Mouse (Mus musculus): Measurements from ENCODE around the gene Scrt2. TPM values are rescaled to one million over a fixed set of nuclear protein-coding genes. Genes with fewer than 3 reads are reported as not detected.
"Not testable (repeated sequence)": the region's sequence is repeated elsewhere in the genome, so short reads cannot be mapped to it uniquely, and the experiment has no call there.

Scrt2 gene
- polyA plus RNA-seq, 1 experiment from 2014 or later = 9.2 TPM

- no peak overlapping the region for H3K4me3 ChIP-seq (replicated peaks)
- no peaks in the 10 kb centered on the region for H3K36me3 ChIP-seq
- peaks cover 12% of the 10 kb centered on the region; the same call in 1 of the 2 replicates for H3K4me1 ChIP-seq
- H3K27me3 ChIP-seq (replicated peaks) = 0 out of 2 replicates have a peak, but pooled peaks cover 7% of the 10 kb centered on the region
- 50% methylated on average over 22 of the region's 22 CpGs for WGBS
- ATAC-seq (ENCODE audit: low FRiP score) = 0 out of 2 replicates have a peak, but pooled peaks have one; percentile 29
- no peak overlapping the region for H3K27ac ChIP-seq (replicated peaks)
- H3K9ac ChIP-seq (replicated peaks) = no peak overlapping the region
- H3K4me2 ChIP-seq = no peak overlapping the region
- no peaks in the 10 kb centered on the region for H3K9me3 ChIP-seq (replicated peaks)
These were observed 24.7 kb upstream of the Scrt2 start for GRCm38 (mm10) chr2:152056368-152057251.

DNA sequence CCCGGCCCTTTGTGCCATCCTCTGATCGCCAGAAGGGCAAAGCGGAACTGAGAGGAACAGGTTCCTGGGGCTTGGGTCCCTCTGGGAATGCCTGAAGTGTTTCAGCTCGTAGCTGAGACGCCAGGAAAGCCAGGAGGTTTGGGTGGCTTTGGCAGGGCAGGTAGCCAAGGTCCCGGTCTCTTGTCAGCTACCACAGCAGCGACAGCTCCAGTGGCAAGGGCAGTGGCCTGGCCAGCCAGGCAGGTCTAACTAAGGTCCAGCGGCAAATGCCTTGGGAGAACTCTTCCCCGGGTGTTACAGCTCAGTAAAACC, 24.1 kb upstream of the Scrt2 start:
- no peak for ATAC-seq (ENCODE audit: low FRiP score)
- no peaks in the 10 kb centered on the region for H3K9me3 ChIP-seq (replicated peaks)
- peaks cover 8% of the 10 kb centered on the region; the same call in 1 of the 2 replicates for H3K4me1 ChIP-seq
- H3K36me3 ChIP-seq = no peaks in the 10 kb centered on the region
- no peak overlapping the region for H3K9ac ChIP-seq (replicated peaks)
- no peak overlapping the region for H3K4me2 ChIP-seq
- H3K27me3 ChIP-seq (replicated peaks) = 0 out of 2 replicates have a peak, but pooled peaks cover 7% of the 10 kb centered on the region
- no peak overlapping the region for H3K4me3 ChIP-seq (replicated peaks)
- WGBS = 74% methylated on average over 9 of the region's 9 CpGs
- no peak overlapping the region for H3K27ac ChIP-seq (replicated peaks)

DNA sequence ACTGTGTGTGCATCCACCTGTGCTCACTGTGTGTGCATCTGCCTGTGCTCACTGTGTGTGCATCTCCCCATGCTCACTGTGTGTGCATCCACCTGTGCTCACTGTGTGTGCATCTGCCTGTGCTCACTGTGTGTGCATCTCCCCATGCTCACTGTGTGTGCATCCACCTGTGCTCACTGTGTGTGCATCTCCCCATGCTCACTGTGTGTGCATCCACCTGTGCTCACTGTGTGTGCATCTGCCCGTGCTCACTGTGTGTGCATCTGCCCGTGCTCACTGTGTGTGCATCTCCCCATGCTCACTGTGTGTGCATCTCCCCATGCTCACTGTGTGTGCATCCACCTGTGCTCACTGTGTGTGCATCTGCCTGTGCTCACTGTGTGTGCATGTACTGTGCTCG, 18.5 kb upstream of the Scrt2 start:
- H3K27ac ChIP-seq (replicated peaks); H3K4me1 ChIP-seq; H3K9ac ChIP-seq (replicated peaks); H3K9me3 ChIP-seq (replicated peaks); H3K27me3 ChIP-seq (replicated peaks); H3K36me3 ChIP-seq; H3K4me2 ChIP-seq; H3K4me3 ChIP-seq (replicated peaks); ATAC-seq (ENCODE audit: low FRiP score): not testable (repeated sequence)
- whole genome bisulfite sequencing = 89% methylated on average over 3 of the region's 3 CpGs

DNA sequence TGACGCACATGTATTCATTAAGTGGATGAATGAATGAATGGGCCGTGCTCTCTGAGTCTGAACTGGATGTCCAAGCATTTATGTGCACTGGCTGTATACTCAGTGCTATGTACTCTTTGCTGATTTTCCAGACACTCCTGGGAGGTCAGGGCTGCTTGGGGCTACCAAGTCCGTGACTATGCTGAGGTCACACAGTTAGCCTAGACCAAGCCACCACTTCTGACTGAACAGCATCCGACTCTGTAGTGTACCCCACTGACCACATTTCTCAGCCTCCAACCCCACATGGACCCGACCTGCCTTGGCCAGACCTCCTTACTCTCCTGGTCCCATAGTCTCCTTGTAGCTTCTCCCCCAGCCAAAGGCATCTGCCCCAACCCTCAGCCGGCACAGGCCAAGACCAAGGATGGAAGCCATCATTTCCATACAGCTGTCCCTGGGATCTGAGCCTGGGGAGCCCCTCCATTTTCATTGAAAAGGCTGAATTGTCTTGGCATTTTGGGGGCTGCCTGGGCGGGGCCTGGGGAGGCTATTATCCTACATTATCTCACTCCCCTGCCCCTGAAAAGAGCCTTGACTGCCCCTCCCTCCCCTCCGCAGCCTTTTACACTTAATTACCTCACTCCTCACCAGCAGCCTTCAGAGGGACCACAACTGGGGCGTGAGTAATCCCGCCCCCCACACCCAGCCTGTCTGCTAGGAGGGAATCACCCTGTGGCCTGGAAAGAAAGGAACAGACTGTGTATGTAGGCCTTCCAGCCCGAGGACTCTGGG, 12.5 kb upstream of the Scrt2 start:
- Histone ChIP-seq H3K36me3 (no peaks in the 10 kb centered on the region), H3K27ac (replicated peaks) (no peak overlapping the region), H3K9ac (replicated peaks) (no peak overlapping the region), H3K4me1 (peaks cover 11% of the 10 kb centered on the region), H3K4me3 (replicated peaks) (no peak overlapping the region), H3K4me2 (no peak overlapping the region), H3K27me3 (replicated peaks) (no peaks in the 10 kb centered on the region), H3K9me3 (replicated peaks) (no peaks in the 10 kb centered on the region)
- WGBS = 24% methylated on average over 11 of the region's 11 CpGs
- peak; percentile 42; the same call in 1 of the 2 replicates for ATAC-seq (ENCODE audit: low FRiP score)

DNA sequence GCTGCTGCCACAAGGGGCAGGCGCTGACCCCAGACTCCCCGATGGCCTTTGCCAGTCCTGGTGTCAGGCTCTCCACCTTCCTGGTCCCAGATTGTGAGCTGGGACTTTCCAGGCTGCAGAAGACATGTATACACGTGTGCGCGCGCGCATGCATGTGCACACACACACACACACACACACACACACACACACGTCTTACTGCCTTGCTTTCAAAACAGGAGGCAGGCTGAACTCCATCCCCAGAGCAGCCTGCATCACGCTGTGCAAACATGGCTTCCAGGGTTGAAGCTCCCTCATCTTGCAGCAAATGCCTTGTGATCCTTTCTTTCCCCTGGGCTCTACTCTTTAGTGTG, 11.9 kb upstream of the Scrt2 start:
- Histone ChIP-seq H3K9me3 (replicated peaks) (no peaks in the 10 kb centered on the region), H3K9ac (replicated peaks) (no peak overlapping the region), H3K4me1 (peaks cover 11% of the 10 kb centered on the region), H3K27me3 (replicated peaks) (no peaks in the 10 kb centered on the region), H3K36me3 (no peaks in the 10 kb centered on the region), H3K4me3 (replicated peaks) (no peak overlapping the region), H3K4me2 (no peak overlapping the region), H3K27ac (replicated peaks) (no peak overlapping the region)
- WGBS = 44% methylated on average over 9 of the region's 9 CpGs
- no peak for ATAC-seq (ENCODE audit: low FRiP score)

- peak; percentile 46; the same call in 1 of the 2 replicates for ATAC-seq (ENCODE audit: low FRiP score)
- H3K4me3 ChIP-seq (replicated peaks) = no peak overlapping the region
- H3K9ac ChIP-seq (replicated peaks) = no peak overlapping the region
- WGBS = 65% methylated on average over 2 of the region's 2 CpGs
- H3K9me3 ChIP-seq (replicated peaks) = no peaks in the 10 kb centered on the region
- H3K4me1 ChIP-seq = peaks cover 11% of the 10 kb centered on the region
- H3K4me2 ChIP-seq = no peak overlapping the region
- no peaks in the 10 kb centered on the region for H3K36me3 ChIP-seq
- H3K27me3 ChIP-seq (replicated peaks) = no peaks in the 10 kb centered on the region
- 0 out of 2 replicates have a peak overlapping the region, but pooled peaks have one; percentile 6 for H3K27ac ChIP-seq (replicated peaks)
These were observed 11.4 kb upstream of the Scrt2 start for GRCm38 (mm10) chr2:152069941-152070340.

GRCm38 (mm10) chr2:152074521-152074920, 6.8 kb upstream of the Scrt2 start:
- H3K36me3 ChIP-seq = no peaks in the 10 kb centered on the region
- no peak overlapping the region for H3K4me3 ChIP-seq (replicated peaks)
- H3K27ac ChIP-seq (replicated peaks) = no peak overlapping the region
- peaks cover 9% of the 10 kb centered on the region for H3K4me1 ChIP-seq
- no peak for ATAC-seq (ENCODE audit: low FRiP score)
- H3K27me3 ChIP-seq (replicated peaks) = no peaks in the 10 kb centered on the region
- whole genome bisulfite sequencing = 74% methylated on average over 2 of the region's 2 CpGs
- no peaks in the 10 kb centered on the region for H3K9me3 ChIP-seq (replicated peaks)
- H3K4me2 ChIP-seq = no peak overlapping the region
- no peak overlapping the region for H3K9ac ChIP-seq (replicated peaks)

GRCm38 (mm10) chr2:152075294-152075889, 5.9 kb upstream of the Scrt2 start:
- ATAC-seq (ENCODE audit: low FRiP score) = no peak
- H3K27ac ChIP-seq (replicated peaks) = no peak overlapping the region

DNA sequence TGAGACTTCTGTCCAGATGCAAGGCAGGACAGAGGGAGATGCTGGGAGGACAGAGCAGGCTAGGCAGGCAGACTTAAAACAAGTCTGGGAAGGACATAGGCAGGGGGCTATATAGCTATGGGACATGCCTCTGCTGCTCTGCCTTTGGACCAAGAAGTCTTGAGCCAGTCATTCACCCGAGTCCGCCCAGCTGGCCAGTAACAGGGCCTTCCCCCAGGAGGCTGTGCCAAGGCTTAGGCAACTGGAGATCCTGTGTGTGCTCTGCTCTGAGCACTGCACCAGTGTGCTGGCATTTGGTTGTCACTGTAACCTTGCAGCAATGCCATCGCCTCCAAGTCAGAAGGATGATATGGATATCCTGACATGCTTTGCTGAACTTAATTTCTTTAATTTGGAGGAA, 4.0 kb upstream of the Scrt2 start:
- WGBS = 74% methylated on average over 3 of the region's 3 CpGs

More at GRCm38 (mm10) chr2:152075294-152075889, 5.9 kb upstream of the Scrt2 start:
- WGBS = 51% methylated on average over 9 of the region's 9 CpGs
- Histone ChIP-seq H3K4me1 (peaks cover 12% of the 10 kb centered on the region), H3K36me3 (no peaks in the 10 kb centered on the region), H3K4me2 (no peak overlapping the region), H3K27me3 (replicated peaks) (no peaks in the 10 kb centered on the region), H3K9ac (replicated peaks) (no peak overlapping the region), H3K4me3 (replicated peaks) (no peak overlapping the region), H3K9me3 (replicated peaks) (no peaks in the 10 kb centered on the region)

DNA sequence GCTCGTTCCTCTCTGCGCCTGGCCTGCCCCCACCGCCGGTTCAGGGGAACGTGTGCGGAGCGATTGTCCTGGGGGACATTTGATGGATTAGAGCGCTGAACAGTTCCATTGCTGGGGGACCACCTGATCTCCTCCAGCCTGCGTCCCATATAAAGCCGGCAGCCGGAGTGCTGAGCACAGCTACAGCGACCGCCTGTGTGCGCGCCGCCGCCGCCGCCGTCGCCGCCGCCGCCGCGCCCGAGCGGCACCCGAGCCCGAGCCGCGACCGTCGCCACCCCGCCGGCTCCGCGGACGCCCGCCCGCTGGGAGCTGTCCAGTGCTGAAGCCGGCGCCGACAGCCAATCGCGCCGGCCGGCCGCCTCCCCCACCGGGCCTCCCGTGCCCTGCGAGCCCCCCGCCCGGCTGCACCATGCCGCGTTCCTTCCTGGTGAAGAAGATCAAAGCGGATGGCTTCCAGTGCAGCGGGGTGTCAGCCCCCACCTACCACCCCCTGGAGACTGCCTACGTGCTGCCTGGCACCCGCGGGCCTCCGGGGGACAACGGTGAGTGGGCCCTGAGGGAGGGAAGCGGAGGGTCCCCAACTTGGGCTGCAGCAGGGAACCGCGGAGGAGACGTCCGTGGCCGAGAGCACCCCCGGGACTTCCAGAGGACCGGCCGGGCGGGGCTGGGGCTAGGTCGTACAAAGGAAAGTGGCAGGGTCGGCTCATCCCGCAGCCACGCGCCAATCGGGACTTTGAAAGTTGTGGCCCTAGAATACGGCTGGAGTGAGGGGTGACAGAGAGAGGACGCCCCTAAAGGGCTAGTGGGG, 516 bp downstream of the Scrt2 start:
- Histone ChIP-seq H3K36me3 (no peaks in the 10 kb centered on the region; the same call in 1 of the 2 replicates), H3K27me3 (replicated peaks) (no peaks in the 10 kb centered on the region), H3K9me3 (replicated peaks) (no peaks in the 10 kb centered on the region), H3K27ac (replicated peaks) (peak overlapping the region; percentile 95), H3K4me3 (replicated peaks) (peak overlapping the region; percentile 72), H3K9ac (replicated peaks) (peak overlapping the region; percentile 82), H3K4me2 (peak overlapping the region; percentile 81), H3K4me1 (peaks cover 68% of the 10 kb centered on the region)
- ATAC-seq (ENCODE audit: low FRiP score) = peak; percentile 83
- WGBS = under 1% methylated on average over 68 of the region's 81 CpGs

More for the DNA sequence above, 4.0 kb upstream of the Scrt2 start:
- H3K4me2 ChIP-seq = no peak overlapping the region
- no peaks in the 10 kb centered on the region for H3K36me3 ChIP-seq
- no peaks in the 10 kb centered on the region for H3K27me3 ChIP-seq (replicated peaks)
- H3K9me3 ChIP-seq (replicated peaks) = no peaks in the 10 kb centered on the region
- no peak overlapping the region for H3K27ac ChIP-seq (replicated peaks)
- H3K9ac ChIP-seq (replicated peaks) = no peak overlapping the region
- ATAC-seq (ENCODE audit: low FRiP score) = no peak
- peaks cover 24% of the 10 kb centered on the region for H3K4me1 ChIP-seq
- no peak overlapping the region for H3K4me3 ChIP-seq (replicated peaks)

Data from neural tube, embryonic 15.5 days (tissue).